Mouse (Mus musculus): ENCODE data around the gene Gm13083. TPM values are rescaled to one million over a fixed set of nuclear protein-coding genes. Genes with fewer than 3 reads are reported as not detected.
"Not testable (repeated sequence)": the region's sequence is repeated elsewhere in the genome, so short reads cannot be mapped to it uniquely, and the experiment has no call there.

The Gm13083 gene
- total RNA-seq (2021): not detected
- polyA plus RNA-seq (2012; rRNA removed): not detected in 2 replicates
- long read RNA-seq: 0 reads

DNA sequence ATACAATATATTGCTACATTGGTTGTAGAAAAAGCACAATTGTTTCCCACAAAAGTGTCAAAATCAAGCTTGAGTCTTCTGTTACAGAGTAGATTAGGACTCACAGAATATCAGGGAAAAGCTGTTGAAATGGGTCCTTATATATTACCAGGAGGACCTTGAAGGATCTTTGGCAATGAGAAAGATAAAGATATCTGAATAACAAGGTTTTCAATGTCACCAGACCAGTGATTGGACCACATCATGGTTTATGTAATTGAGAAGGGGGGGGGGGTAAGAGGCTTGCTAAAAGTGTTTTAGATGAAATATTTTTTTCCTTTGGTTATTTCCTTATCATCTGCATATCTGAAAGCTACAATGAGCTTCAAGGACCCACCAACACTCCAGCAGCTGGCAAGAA is at the start of gene Gm13083:
Gene Gm13083 (plus strand): TSS at position 301 of the 400 bp plus-strand sequence.
- DNase-seq: not testable (repeated sequence)

DNA sequence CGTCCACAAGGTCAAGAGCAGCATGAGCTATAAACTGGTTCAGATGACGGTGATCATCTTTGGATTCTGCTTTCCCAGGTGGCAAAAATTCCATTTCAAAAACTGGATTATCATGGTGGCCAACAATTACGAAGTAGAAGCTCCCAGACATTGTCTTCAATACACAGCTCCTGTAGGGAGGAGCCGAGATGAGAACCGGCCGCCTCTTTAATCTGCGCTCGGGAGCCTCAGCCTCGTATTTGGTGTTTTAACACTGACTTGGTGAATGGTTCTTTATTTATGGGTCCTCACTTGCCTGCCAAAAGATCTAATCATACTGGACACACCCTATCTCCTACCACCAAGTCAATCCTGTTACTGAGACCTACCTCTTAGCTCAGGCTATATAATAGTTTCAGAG is 2.9 kb upstream of the Gm13083 start:
- not testable (repeated sequence) for DNase-seq

DNA sequence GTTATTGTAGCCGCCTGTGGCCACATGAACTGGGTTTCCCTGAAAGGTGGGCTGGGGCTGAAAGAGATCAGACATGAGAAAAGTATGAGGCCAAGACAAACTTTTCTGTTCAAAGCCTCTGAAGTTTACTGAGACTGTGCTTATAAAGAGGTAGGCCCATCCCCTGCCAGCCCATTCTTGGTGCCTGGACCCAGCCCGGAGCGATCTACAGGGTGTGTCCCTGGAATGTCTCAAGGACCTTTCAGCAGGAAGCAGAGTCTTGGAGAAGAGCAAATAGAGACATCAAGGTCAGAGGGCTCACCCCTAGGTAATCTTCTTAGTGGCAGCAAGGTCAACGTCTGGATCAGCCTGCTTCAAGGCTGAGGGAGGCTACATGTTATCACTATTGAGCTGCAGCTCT is 3.3 kb downstream of the Gm13083 start:
- DNase-seq: not testable (repeated sequence)

DNA sequence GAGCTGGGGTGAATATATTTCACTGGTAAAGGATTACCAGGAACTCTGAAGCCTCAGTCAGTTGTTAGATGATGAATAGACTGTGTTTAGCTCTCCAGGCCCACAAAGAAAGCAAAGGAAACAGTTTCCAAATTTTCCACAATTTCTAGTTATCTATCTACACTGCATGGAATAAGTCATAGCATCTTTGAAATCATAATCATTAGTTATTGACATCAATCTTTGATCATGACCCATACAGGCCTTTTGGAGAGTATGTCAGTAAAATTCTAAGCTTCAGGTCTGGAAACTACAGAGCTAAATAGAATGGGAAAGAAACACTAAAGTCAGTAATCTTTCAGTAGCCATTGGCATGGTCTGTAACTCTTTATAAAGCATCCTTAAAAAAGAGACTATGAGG is 42.3 kb downstream of the Gm13083 start, which contains the start of gene Gm13088:
Gene Gm13088 (minus strand): TSS at position 101 of the 400 bp plus-strand sequence.
- not testable (repeated sequence) for DNase-seq

Other genes starting within 250 kb of the Gm13083 start
- gene Pramel1, start 220.6 kb upstream of the Gm13083 start, total RNA-seq (2021): not detected
- gene Pramel1, start 220.6 kb upstream of the Gm13083 start, polyA plus RNA-seq (2012; rRNA removed): not detected in 2 replicates
- 10 to 100 TPM in 1 of 2 experiments, 1 to 10 TPM in 1; 9.7 to 13.9 TPM for gene Pramef8, start 202.6 kb upstream of the Gm13083 start, total RNA-seq (2021)
- gene Pramef8, start 202.6 kb upstream of the Gm13083 start, polyA plus RNA-seq (2012; rRNA removed): 3.3 and 4.3 TPM in 2 replicates
- not detected for gene Oog4, start 164.7 kb upstream of the Gm13083 start, total RNA-seq (2021)
- not detected in 2 replicates for gene Oog4, start 164.7 kb upstream of the Gm13083 start, polyA plus RNA-seq (2012; rRNA removed)
- not detected for gene Gm13043, start 103.7 kb upstream of the Gm13083 start, total RNA-seq (2021)
- gene Gm13043, start 103.7 kb upstream of the Gm13083 start, polyA plus RNA-seq (2012; rRNA removed): not detected in 2 replicates
- gene Gm13040, start 79.0 kb upstream of the Gm13083 start, total RNA-seq (2021): not detected
- gene Gm13040, start 79.0 kb upstream of the Gm13083 start, polyA plus RNA-seq (2012; rRNA removed): not detected in 2 replicates
- not detected for gene BC080695, start 63.3 kb upstream of the Gm13083 start, total RNA-seq (2021)
- gene BC080695, start 63.3 kb upstream of the Gm13083 start, polyA plus RNA-seq (2012; rRNA removed): not detected in 2 replicates
- not detected for gene Gm13057, start 63.3 kb upstream of the Gm13083 start, total RNA-seq (2021)
- not detected in 2 replicates for gene Gm13057, start 63.3 kb upstream of the Gm13083 start, polyA plus RNA-seq (2012; rRNA removed)
- gene Gm13088, start 42.2 kb downstream of the Gm13083 start, total RNA-seq (2021): not detected
- gene Gm13088, start 42.2 kb downstream of the Gm13083 start, polyA plus RNA-seq (2012; rRNA removed): not detected in 2 replicates
- not detected for gene Gm13089, start 87.7 kb downstream of the Gm13083 start, total RNA-seq (2021)
- gene Gm13089, start 87.7 kb downstream of the Gm13083 start, polyA plus RNA-seq (2012; rRNA removed): not detected in 2 replicates
- gene Gm13078, start 104.5 kb downstream of the Gm13083 start, total RNA-seq (2021): not detected
- not detected in 2 replicates for gene Gm13078, start 104.5 kb downstream of the Gm13083 start, polyA plus RNA-seq (2012; rRNA removed)
- not detected for gene Gm13023, start 174.3 kb downstream of the Gm13083 start, total RNA-seq (2021)
- not detected in 2 replicates for gene Gm13023, start 174.3 kb downstream of the Gm13083 start, polyA plus RNA-seq (2012; rRNA removed)
- gene Gm13084, start 201.1 kb downstream of the Gm13083 start, total RNA-seq (2021): not detected
- not detected in 2 replicates for gene Gm13084, start 201.1 kb downstream of the Gm13083 start, polyA plus RNA-seq (2012; rRNA removed)
- not detected for gene Gm13103, start 231.5 kb downstream of the Gm13083 start, total RNA-seq (2021)
- gene Gm13103, start 231.5 kb downstream of the Gm13083 start, polyA plus RNA-seq (2012; rRNA removed): not detected in 2 replicates

All from adrenal gland, adult 2 months (tissue).